Mouse (Mus musculus) frontal cortex, adult 2 months (tissue): ENCODE data around the gene Lonp2. TPM values are rescaled to one million over a fixed set of nuclear protein-coding genes. Genes with fewer than 3 reads are reported as not detected.

Experiments used
- DNase-seq, 2 experiments: peaks; one replicate each; pipeline ENCODE4 v3.0.0; 2022; ENCODE audit warnings: low spot score in 1 of 2; ENCODE audit errors: extremely low spot score in 1 of 2
- polyA plus RNA-seq: library from polyadenylated mRNA; depleted of rRNA; stranded (reverse); fragments of >200 nt; gene quantifications from 2 replicates; pipeline ENCODE4 v1.2.3, GENCODE M21; 2012

The Lonp2 gene
- polyA plus RNA-seq, 1 experiment, result 51.8 TPM

DNA sequence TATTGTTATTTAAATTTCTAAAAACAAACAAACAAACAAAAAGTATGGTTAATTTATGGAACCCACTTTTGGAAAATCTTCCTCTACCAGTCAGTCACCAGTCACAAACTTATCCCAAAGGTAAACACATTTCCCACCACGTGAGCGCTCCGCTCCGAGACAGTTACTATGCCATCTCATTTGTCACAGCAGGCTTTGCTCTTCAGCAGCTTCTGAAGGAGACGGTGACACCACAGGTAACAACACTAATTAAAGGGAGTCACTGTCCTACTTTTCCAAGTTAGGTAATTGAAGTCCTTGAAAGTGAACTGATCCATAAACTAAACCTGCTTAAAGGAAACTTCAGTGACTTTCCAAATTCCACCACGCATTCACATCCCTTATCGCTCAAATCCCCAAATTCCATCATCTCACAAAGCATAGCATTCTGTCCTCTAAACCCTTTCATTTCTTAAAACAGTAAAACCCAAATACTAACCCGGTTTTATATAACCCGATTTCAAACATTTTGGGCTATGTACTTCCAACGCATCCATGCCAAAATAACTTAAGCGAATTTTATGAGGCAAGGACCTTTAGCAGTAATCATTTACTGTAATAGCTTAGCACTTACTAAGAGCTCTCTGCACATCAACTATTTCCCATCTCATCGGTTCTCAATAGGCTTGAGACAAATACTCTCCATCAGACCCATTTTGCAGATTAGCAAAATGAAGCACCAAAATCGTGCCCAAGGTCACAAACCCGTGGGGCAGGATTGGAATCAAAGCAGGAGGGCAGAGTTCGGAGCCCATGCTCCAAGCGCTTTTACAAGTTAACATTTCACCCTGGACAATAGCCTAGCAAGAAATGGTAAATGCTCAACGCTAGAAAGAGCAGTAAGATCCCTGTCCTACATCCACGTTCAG lies 120.7 kb downstream of the Lonp2 start:
- no peak for DNase-seq

DNA sequence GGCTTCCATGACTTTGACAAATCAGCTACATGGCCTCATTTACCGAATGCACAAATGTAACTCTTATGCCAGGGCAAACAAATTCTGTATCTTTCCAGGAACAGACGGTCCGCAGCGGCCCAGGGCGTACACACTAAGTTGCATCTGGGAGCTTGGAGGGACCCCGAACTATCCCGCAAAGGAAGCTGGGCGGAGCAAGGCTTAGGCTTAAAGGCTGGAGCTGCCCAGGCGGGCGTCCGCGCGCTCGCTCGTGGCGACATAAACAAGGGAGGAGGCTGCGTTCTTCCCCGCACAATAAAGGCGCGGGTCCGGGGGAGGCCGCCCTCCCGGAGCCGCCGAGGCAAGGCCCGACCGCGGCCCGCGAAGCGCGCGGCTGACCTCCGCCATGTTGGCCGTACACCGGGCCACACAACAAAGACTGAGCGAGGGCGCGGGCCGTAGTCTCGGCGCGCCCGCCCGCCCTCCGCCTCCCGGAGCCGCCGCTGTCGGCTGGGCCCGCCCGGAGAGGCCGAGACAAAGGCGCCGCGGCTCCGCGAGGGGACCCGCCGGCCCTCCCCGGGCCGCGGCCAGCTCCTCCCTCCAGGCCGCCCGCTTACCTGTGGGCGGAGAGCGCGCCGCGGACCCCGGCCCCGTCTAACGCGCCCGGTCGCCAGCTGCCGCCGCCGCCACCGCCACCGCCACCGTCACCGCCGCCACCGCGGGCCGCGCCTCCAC lies 121.5 kb downstream of the Lonp2 start, which contains the start of the genes Gm10638 and Siah1a:
Gene Gm10638 (plus strand): TSS at position 479 of the 714 bp plus-strand sequence.
Gene Siah1a (minus strand): TSS at position 714 of the 714 bp plus-strand sequence.
- DNase-seq, result peak in 1 of 2 experiments; percentile 53

DNA sequence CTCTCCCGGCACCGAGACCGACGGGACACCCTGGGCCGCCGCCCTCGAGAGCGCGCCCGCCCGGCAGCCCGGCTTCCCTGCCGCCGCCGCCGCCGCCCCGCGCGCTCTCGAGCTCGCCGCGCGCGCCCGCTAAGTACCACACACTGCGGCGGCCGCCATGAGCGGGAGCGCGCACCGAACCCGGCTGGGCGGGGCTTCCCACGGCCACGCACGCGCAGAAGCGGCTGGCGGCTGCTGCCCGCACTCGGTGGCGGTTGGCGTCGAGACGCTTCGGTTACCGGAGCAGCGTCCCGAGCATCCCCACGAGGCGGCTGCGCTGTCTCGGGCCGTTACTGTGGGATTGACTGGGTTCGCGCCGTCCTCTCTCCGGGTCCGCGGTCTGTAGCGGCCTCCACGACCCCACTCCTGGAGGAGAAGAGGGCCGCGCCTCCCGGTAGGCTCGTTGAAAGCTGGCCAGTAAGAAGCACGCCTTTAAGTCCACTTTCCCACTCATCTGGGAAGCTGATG lies 122.1 kb downstream of the Lonp2 start:
- DNase-seq, result peak; percentile 72 to 93

DNA sequence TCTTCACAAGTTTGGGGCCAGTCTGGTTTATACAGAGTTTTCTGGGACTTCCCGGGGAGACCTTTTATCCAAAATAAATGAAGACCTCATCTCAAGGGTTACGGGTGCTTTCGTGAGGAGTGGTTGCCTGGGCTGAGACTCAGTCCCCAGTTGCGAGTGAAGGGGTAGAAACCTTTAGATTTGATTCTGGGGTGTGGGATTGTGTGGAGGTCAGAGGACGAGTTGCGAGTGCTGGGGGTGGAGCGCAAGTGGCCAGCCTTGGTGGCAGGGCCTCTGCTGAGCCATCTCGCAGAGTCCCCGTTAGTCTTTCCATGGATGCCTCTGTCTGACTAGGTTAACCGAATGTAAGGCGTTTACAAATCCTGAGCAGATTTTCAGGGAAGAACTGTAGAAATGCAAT lies 122.7 kb downstream of the Lonp2 start:
- DNase-seq, result no peak

DNA sequence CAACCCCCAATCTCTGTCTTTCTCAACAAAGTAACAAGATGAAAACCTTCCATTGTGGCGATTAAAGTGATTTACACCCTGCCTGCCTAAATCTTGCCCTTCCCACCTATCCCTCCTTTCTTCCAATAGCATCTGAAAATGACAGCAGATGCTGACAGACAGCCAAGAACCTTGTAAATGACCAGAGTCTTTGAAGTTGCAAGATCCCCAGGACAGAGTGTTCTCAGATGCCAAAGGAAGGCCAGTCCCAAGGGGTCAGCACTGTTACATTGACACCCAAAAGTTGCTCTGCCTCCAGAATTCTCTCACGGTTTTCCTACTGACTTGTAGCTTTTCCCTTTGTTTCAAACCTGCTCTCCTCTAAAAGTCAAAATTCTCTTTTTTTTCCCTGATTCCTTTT lies 126.0 kb downstream of the Lonp2 start:
- no peak for DNase-seq

DNA sequence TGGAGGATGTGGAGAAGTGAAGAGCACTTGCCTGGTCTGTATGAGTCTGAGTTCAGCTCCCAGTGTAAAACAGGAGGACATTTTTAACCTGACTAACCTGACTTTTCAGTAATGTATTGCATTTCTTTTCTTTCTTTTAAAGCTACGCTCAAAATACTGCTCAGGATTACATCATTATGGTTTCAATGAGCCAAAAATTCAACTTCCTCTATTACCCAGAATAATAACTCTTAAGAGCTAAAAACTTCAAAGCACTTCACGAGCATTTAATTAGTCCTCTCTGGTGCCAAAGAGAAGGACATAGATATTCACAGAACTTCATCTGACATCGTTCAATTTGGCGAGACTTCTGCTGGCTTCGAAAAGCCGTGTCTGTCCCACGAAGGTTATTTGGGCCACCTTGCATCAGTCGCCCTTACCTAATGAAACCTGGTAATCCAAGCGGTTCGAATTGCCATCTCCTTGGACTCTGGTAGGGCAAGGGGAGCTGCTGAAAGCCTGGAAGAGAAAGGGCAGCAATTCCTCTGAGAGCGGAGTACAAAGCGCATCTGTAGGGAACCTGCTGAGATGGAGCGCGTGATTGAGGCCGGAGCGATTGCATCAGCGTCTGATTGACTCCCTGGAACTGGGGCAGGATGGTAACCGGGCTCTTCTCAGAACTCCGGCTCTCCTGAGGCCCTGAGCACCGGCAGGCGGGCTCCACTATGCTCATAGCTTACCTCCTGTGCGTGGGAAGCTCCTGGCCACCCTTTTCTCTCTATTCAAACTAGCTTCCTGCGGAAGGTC lies 133.3 kb downstream of the Lonp2 start:
- peak in 1 of 2 experiments; percentile 62 for DNase-seq

DNA sequence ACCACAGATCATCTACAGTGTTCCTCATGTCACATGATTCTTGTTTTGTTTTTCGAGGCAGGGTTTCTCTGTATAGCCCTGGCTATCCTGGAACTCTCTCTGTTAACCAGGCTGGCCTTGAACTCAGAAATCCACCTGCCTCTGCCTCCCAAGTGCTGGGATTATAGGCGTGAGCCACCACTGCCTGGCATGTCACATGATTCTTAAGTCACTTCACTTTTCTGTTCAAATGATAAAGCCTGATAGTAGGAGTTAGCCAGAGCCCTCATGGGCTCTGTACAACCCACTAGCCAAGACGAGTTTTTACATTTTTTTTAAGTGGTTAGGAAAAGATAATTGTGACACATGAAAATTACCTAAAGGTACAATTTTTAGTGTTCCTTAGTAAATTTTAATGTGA lies 134.8 kb downstream of the Lonp2 start:
- no peak for DNase-seq

DNA sequence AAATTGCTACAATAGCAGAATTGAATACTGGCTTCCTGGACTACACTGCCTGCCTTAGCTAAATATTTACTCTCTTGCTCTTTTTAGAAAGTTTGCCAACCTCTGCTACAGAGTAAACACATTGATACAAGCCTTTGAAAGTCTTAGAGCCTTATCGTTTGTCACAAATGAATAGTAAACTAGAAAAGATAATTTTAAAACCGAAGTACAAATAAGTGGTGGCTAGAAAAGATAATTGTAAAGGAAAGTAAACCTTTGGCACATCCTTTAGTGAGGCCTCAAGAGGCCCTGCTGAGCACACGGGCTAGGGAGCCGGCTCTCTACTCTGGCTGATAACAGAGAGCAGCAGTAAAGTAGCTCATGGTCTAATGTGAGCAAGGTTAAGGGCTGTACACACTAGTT lies 135.2 kb downstream of the Lonp2 start:
- no peak for DNase-seq

DNA sequence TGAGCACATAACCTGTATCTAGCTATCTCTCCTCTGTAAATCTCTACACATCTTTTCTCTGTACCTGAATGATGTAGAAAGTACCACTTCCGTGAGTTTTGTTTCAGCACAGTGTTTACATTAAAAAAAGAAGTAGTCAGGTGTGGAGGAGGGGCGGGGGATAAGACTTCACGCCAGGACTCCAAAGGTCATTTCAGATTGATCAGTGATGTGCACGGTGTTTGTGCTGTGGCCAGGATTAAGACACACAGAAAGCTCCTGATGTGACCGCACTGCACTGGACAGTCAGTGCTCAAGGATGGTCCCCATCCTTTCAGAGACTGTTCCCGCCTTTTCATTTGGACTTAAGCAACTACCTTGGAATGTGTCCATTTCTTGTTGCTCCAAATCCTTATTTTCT lies 136.9 kb downstream of the Lonp2 start:
- DNase-seq, result no peak

DNA sequence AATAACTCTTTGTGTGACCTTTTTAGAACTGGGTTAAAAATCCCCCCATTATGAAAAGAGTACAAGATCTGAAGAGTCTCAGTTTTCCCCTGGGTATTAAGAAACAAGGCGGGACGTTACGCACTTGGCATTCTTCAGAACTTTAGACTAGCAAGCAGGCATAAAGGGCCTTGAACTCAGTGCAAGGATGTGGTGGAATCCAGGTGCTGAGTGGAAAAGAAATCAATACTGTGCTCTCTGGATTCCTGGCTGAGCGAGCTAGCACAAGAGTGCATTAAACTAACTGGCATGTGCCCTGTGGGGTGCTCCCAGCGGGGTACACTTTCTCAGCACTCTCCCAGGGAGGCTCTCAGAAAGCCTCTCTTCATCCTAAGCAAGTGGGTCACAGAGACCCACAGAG lies 139.0 kb downstream of the Lonp2 start:
- DNase-seq, result no peak

DNA sequence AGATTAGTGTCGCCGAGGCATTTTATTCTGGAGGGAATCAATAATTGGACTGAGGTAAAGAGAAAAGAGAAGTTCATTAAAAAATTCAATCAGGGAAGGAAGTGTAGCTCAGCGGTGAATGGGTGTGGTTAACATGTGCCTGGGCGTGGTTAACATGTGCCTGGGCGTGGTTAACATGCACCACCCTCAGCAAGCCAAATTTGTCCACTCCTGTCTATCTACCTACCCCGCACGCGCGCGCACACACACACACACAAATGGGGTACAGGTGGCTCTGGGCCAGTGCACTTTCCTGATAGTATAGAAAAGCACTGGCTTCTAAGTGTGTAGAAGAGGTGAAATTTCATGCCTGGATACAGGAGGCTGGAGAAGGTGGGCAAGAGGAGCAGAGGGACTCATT lies 141.3 kb downstream of the Lonp2 start:
- DNase-seq, result no peak

DNA sequence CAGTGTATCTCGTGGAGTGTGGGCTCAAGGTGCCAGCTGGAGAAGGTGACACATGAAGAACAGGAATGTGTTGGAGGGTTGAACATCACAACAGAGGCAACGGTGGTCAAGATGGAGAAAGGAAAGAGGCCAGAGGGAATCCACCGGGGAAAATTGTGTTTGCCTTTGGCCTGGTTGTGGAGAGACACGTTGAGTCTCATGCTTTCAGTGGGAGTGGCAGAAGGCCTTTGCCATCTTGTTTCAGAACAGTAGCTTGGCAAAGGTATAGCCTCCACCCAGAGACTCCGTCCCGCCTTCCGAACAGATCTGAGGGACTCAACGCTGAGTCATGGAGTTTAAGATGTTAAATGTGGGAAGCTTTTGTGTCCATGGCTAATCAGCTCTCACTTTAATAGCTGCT lies 141.8 kb downstream of the Lonp2 start:
- DNase-seq, result no peak

DNA sequence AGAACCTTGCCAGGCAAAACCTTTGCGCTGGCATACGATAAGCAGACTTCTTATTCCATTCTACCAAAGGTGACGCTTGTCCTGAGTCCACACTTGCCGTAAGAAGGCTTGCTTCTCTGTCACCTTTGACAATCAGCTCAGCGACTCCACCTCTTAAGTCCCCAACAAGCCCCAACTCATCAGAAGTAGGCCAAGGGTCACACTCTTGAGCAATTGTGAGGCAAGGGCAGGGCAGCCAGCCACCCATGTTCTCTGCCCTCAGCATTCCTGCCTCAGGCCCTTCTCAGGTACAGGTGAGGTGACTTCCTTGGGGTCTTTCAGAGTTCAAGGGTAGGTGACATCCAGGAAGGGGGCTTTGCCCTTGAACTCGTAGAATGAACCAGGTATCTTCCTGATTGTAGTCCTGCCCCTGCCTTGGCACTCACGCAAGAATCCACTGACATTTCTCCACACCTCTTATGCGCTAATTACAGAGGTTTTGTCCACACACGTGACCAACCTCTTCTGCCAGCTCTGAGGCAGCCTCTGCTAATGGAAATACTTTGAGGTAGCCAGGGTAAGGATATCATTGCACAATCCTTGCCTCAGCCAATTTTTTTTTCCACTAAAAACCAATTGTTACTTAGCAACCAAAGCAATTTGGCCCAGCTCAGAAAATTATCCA lies 142.8 kb downstream of the Lonp2 start:
- no peak for DNase-seq

DNA sequence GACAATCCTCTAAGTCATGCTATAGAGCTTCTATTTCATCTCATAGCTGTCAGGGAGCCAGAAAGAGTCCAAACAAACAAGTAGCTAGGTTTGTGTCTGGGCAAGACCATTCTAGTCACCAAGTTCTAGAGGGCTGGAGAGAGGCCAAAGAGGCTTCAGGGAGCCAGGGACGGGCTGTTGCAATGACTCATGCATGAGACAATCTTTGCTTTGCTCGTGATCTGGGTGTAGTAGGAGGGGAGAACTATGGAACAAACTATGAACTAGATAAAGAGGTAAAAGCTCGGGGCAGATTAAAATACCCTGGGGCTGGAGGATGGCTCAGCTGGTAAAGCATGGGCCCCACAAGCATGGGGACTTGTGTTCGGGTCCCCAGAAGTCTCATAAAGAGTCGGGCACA lies 144.7 kb downstream of the Lonp2 start:
- DNase-seq, result peak in 1 of 2 experiments; percentile 69

DNA sequence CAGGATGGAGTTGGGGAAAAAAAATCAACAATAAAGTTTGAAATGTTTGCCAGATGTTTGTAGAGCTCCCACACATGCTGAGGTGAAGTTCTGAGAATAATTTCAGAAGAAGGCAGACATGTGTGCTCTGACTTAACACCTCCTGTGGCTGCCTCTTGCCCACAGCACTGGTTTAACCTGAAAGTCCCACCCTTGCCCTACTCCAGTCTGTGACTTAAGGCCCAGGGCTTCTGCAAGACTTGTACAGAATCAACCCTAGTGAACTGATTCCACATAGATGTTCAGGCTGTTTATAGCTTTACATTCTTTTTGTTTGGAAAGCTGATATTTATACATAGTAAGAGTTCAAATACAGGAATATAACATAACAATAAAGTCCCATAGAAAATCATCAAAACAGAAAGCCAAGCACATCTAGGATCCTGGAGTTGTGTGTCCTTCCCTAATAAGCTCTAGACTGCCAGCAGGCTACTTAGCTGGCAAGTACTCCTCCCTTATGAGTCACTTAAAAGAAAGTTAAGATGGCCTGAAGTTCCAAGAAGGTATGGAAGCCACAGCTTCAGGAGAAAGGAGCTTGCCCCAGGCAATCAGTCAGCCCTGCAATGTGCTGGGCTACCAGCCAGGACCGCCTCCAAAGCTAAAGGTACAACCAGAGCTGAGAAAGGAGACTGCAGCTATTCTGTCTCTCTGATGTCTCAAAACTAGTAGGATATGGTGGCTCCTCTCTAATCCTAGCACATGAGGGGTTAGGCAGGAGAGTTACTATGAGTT lies 146.3 kb downstream of the Lonp2 start:
- DNase-seq, result no peak
